Mouse (Mus musculus) neural tube, embryonic 11.5 days (tissue): ENCODE measurements at regions not wholly inside any gene's neighbourhood (a gene's known extent, or its start where the extent isn't known, plus 50 kb on each side); places are given as distances from the start of the nearest gene placed in this dataset.
"Not testable (repeated sequence)": the region's sequence is repeated elsewhere in the genome, so short reads cannot be mapped to it uniquely, and the experiment has no call there.

ENCODE experiments used
- ATAC-seq: fragments of 200-750 bp; cut with Nextera tagmentation; 2 replicates; pipeline ENCODE4 v1.8.0; 2017; ENCODE audit warnings: moderate number of reproducible peaks, mild to moderate bottlenecking, moderate TSS enrichment, moderate library complexity; ENCODE audit not compliant: insufficient read depth, low FRiP score, low TSS enrichment
- DNase-seq: peaks from one replicate; pipeline ENCODE4 v3.0.0-alpha.2; 2015; ENCODE audit warnings: low spot score
- H3K27ac ChIP-seq: fragments of 300-500 bp; sonication (generic); 2 replicates; pipeline ENCODE4 v1.5.1; 2014; ENCODE audit warnings: low read depth, mild to moderate bottlenecking, low read length
- H3K27me3 ChIP-seq: fragments of 300-500 bp; sonication (generic); 2 replicates; pipeline ENCODE4 v1.6.1; 2014; ENCODE audit warnings: mild to moderate bottlenecking, low read length, mixed read lengths; ENCODE audit not compliant: control insufficient read depth, insufficient read depth
- H3K36me3 ChIP-seq: fragments of 300-500 bp; sonication (generic); 2 replicates; pipeline ENCODE4 v1.6.1; 2014; ENCODE audit warnings: mild to moderate bottlenecking, low read length, moderate library complexity, mixed read lengths; ENCODE audit not compliant: control insufficient read depth, insufficient read depth
- H3K4me1 ChIP-seq: fragments of 300-500 bp; sonication (generic); 2 replicates; pipeline ENCODE4 v1.6.1; 2014; ENCODE audit warnings: low read length, mixed read lengths; ENCODE audit not compliant: control insufficient read depth, insufficient read depth
- H3K4me2 ChIP-seq: fragments of 300-500 bp; sonication (generic); 2 replicates; pipeline ENCODE4 v1.6.1; 2014; ENCODE audit warnings: low read depth, mild to moderate bottlenecking, moderate library complexity
- H3K4me3 ChIP-seq: fragments of 300-500 bp; sonication (generic); 2 replicates; pipeline ENCODE4 v1.5.1; 2014; ENCODE audit warnings: low read depth, low read length
- H3K9ac ChIP-seq: fragments of 300-500 bp; sonication (generic); 2 replicates; pipeline ENCODE4 v1.6.1; 2014; ENCODE audit warnings: mild to moderate bottlenecking, low read length
- H3K9me3 ChIP-seq: fragments of 300-500 bp; sonication (generic); 2 replicates; pipeline ENCODE4 v1.6.1; 2016; ENCODE audit warnings: low read length; ENCODE audit not compliant: control insufficient read depth
- WGBS: fragments of 180-500 bp; shearing (Covaris S2); extraction: QIAGEN DNeasy Blood & Tissue Kit; methylation state at CpG from one replicate; pipeline ENCODE4 v1.1.7; 2014; 5-methylcytosine and 5-hydroxymethylcytosine counted together

DNA sequence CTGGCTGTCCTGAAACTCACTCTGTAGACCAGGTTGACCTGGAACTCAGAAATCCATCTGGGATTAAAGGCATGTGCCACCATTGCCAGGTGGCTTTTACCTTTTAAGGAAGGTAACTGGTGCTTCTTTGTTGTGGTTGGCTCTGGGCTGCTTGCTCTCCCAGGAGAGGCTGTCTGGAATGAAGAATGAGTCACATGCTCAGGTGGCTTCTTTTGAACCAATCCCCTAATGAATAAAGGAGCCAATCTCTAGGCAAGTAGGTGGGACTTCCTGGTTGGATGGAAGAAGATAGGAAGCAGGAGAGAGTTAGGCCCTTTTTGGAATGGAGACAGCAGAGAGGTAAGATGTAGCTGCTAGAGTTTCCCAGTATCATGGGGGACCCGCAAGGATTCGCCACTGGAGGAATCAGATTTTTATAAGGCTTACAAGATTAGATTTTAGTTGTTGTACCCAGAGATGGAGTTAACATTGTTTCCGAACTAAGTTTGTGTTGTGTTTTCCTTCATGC, 241.6 kb downstream of the Enc1 start:
- no peak overlapping the region for H3K27ac ChIP-seq
- no peaks in the 10 kb centered on the region for H3K27me3 ChIP-seq
- no peak overlapping the region for H3K9ac ChIP-seq
- 98% methylated on average over 3 of the region's 3 CpGs for WGBS
- no peaks in the 10 kb centered on the region for H3K36me3 ChIP-seq
- H3K9me3 ChIP-seq, result no peaks in the 10 kb centered on the region
- no peak overlapping the region for H3K4me2 ChIP-seq
- ATAC-seq (no peak), DNase-seq (no peak)
- no peaks in the 10 kb centered on the region for H3K4me1 ChIP-seq
- no peak overlapping the region for H3K4me3 ChIP-seq

DNA sequence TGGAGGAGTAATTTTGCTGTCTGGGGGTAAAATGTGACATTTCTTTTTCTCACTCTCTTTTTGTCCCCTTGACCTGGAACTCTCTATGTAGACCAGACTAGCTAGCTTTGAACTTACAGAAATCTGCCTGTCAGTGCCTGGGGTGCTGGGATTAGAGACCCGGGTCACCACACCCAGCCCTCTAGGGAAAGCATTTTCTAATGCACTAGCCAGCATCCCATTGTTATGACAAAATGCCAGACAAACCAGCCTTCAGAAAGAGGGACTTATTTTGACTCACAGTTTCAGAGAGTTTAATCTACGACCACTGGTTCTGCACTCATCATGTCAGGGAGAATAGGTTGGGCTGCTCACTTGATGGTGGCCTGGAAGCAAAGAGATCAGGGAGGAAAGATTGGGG, 240.4 kb downstream of the Enc1 start:
- WGBS, result 89% methylated on average over 2 of the region's 2 CpGs
- DNase-seq, result no peak
- Histone ChIP-seq H3K36me3 (no peaks in the 10 kb centered on the region), H3K4me2 (no peak overlapping the region), H3K27ac (no peak overlapping the region), H3K9ac (no peak overlapping the region), H3K9me3 (no peaks in the 10 kb centered on the region), H3K27me3 (no peaks in the 10 kb centered on the region), H3K4me3 (no peak overlapping the region), H3K4me1 (no peaks in the 10 kb centered on the region)
- ATAC-seq, result no peak

GRCm38 (mm10) chr13:97479066-97479586, 238.2 kb downstream of the Enc1 start:
- Histone ChIP-seq H3K36me3 (no peaks in the 10 kb centered on the region), H3K4me1 (no peaks in the 10 kb centered on the region), H3K9me3 (no peaks in the 10 kb centered on the region), H3K27me3 (no peaks in the 10 kb centered on the region), H3K27ac (no peak overlapping the region), H3K4me2 (no peak overlapping the region), H3K9ac (no peak overlapping the region), H3K4me3 (no peak overlapping the region)
- no peak for DNase-seq
- no peak for ATAC-seq
- 93% methylated on average over 10 of the region's 10 CpGs for WGBS

- H3K9ac ChIP-seq, result no peak overlapping the region
- no peak overlapping the region for H3K4me3 ChIP-seq
- H3K27me3 ChIP-seq, result no peaks in the 10 kb centered on the region
- no peak overlapping the region for H3K4me2 ChIP-seq
- DNase-seq, result no peak
- no peak overlapping the region for H3K27ac ChIP-seq
- 87% methylated on average over 3 of the region's 3 CpGs for WGBS
- H3K4me1 ChIP-seq, result peaks cover 10% of the 10 kb centered on the region; the same call in 1 of the 2 replicates
- H3K36me3 ChIP-seq, result no peaks in the 10 kb centered on the region
- ATAC-seq, result no peak
- no peaks in the 10 kb centered on the region for H3K9me3 ChIP-seq
Measured at GRCm38 (mm10) chr13:97473971-97474365, 233.1 kb downstream of the Enc1 start.

DNA sequence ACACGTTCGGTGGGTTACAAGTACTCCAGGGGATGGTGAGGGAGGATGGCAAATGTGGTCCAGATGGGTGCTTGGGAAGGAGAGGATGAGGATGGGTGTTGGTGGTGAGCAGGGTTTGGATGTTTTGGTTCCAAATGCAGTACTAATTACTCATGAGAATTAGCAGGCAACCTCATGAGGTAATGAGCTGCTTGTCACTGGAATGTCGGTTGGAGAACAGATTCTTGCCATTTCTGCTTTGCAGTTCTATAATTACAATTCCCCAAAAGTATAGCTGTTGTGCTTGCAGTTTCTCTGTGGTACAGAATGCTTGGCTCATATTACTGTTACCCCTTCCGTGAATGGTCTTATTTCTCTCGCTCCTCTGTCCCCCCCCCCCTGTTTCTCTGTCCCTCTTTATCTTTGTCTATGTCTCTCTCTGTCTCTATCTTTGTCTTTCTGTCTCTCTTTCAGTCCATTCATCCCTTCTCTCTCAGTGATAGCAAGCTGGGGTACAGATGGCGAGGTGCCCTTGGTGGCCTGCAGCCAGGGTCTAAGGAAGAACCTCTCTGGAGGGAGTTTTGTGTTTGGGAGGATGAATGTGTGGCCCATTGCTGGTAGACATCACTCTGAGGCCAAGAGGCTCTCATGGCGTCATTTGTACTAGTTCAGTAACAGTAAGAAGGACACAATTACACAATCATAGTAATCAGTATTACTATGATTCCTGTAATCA, 232.5 kb downstream of the Enc1 start:
- Histone ChIP-seq H3K9me3 (no peaks in the 10 kb centered on the region), H3K9ac (no peak overlapping the region), H3K4me3 (no peak overlapping the region), H3K27me3 (no peaks in the 10 kb centered on the region), H3K4me2 (no peak overlapping the region), H3K27ac (no peak overlapping the region), H3K4me1 (peaks cover 10% of the 10 kb centered on the region; the same call in 1 of the 2 replicates), H3K36me3 (no peaks in the 10 kb centered on the region)
- DNase-seq (no peak), ATAC-seq (no peak)
- 88% methylated on average over 7 of the region's 7 CpGs for WGBS

DNA sequence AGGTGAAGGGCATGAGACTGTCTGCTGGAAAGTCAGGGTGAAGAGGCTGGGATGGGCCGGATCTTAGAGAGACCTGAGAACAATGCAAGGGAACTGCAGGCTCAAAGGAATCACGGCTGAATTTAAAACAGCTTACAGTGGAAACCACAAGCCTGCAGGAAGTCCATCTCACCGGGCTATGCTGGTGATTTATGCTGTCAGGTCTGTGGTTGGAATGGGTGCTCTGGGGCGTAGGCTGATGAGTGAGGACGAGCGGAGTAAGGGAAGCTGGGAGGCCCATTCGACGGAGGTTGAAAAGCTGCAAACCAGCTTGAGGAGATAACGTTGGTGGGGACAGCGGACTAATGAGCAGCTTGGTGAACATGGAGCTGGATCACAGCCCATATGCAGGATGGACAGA, 229.1 kb downstream of the Enc1 start:
- no peak overlapping the region for H3K4me2 ChIP-seq
- no peaks in the 10 kb centered on the region for H3K27me3 ChIP-seq
- H3K4me3 ChIP-seq, result no peak overlapping the region
- DNase-seq (peak; percentile 19), ATAC-seq (no peak)
- 47% methylated on average over 10 of the region's 10 CpGs for WGBS
- no peaks in the 10 kb centered on the region for H3K9me3 ChIP-seq
- H3K4me1 ChIP-seq, result peaks cover 10% of the 10 kb centered on the region; the same call in 1 of the 2 replicates
- no peak overlapping the region for H3K9ac ChIP-seq
- H3K36me3 ChIP-seq, result no peaks in the 10 kb centered on the region
- no peak overlapping the region for H3K27ac ChIP-seq

DNA sequence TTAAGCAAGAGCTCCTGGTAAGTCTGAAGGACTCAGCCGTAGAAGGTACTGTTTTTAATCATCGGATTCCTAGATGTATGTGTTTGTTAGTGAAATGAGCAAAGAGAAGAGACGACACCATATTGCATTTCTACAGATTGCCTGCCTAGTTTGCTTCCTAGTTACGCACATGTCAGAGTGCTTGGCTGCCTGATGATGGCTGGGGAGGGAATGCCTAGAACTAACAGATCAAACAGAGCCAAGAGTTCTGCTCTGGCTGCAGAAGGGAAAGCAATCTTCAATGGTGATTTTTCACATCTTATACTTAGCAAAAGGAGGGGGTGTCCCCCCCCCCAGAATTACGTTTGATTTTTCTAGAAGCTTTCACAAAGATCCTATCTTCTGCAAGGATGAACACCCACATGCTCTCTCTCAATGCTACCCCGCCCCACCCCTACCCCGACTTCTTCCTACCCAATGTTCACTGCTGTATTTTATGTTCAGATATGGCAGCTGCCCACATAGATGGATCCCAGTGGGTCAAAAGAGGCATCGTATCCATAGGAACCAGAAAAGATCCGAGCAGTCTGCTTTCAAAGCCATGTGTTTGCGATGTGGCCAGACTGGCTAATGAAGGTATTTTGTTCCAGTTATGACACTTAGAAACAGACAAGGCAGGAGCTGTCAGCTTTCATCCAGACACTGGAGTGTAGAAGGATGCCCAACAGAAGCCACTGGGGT, 228.1 kb downstream of the Enc1 start:
- no peaks in the 10 kb centered on the region for H3K9me3 ChIP-seq
- no peaks in the 10 kb centered on the region for H3K36me3 ChIP-seq
- 78% methylated on average over 10 of the region's 10 CpGs for WGBS
- no peaks in the 10 kb centered on the region for H3K27me3 ChIP-seq
- DNase-seq, result no peak
- H3K4me2 ChIP-seq, result no peak overlapping the region
- no peak for ATAC-seq
- H3K9ac ChIP-seq, result no peak overlapping the region
- H3K4me3 ChIP-seq, result no peak overlapping the region
- no peak overlapping the region for H3K27ac ChIP-seq
- H3K4me1 ChIP-seq, result peaks cover 10% of the 10 kb centered on the region; the same call in 1 of the 2 replicates

GRCm38 (mm10) chr13:97466585-97466984, 225.7 kb downstream of the Enc1 start:
- H3K4me3 ChIP-seq, H3K9me3 ChIP-seq, ATAC-seq, H3K9ac ChIP-seq, H3K27ac ChIP-seq, H3K36me3 ChIP-seq, H3K4me1 ChIP-seq, H3K4me2 ChIP-seq, H3K27me3 ChIP-seq, DNase-seq: not testable (repeated sequence)
- WGBS, result 80% methylated on average over 1 of the region's 1 CpGs
